Mouse (Mus musculus) c-Kit-negative CD71-positive TER-119-positive erythroid progenitor cells, embryonic 14.5 days (primary cell): ENCODE data around the gene Crhr2.

Source experiments
- DNase-seq: peaks from one replicate; pipeline ENCODE4 v3.0.0-alpha.2; 2013; ENCODE audit warnings: low read depth, low spot score

Crhr2 gene

GRCm38 (mm10) chr6:55132794-55133193 is at the start of gene Crhr2:
Gene Crhr2 (minus strand): TSS chr6:55133016.
- no peak for DNase-seq

DNA sequence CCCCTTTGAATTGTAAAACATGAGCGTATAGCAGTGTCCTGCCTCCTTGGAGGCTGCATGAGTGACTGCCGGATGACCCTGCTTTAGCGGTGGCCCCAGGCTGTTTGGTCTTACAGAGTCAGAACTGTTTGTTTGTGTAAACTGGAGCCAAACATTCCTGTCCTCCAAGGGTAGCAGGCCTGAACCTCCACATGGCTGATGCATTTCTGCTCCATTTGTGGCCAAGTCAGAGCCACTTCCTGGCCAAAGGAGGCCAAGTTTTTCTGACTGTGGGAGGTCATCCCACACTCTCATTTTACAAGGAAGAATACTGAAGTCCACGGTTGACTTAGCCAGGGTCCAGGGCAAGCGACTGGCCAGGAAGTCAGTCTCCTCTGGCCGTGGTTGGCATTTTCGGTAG is 46.7 kb upstream of the Crhr2 start:
- no peak for DNase-seq

GRCm38 (mm10) chr6:55177060-55177732 is 44.4 kb upstream of the Crhr2 start:
- no peak for DNase-seq

- DNase-seq: no peak
Measured at GRCm38 (mm10) chr6:55175892-55176291, 43.1 kb upstream of the Crhr2 start.

GRCm38 (mm10) chr6:55175456-55175855 is 42.6 kb upstream of the Crhr2 start:
- no peak for DNase-seq

- DNase-seq: no peak
Measured at GRCm38 (mm10) chr6:55174741-55175181, 41.9 kb upstream of the Crhr2 start, which contains the start of gene Inmt. Gene Inmt (minus strand): TSS chr6:55175043.

- DNase-seq: no peak
Measured at GRCm38 (mm10) chr6:55173941-55174349, 41.1 kb upstream of the Crhr2 start.

DNA sequence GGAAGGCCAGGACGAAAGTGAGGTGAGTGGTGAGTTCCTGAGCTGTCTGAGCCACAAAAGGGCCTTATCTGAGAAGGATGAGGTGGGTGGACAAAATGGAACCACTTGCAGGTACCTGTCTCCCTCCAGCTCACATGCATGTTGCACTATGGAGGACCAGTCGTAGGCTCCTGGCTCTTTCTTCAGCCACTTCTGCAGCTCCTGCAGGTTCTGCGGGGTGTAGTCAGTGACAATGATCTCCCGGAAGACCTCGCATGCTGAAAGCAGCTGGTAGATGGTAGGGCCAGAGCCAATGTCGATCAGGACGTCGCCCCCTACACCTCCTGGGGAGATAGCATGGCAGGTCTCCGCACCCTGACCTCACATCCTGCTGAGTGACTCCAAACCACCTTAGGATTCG is 40.4 kb upstream of the Crhr2 start:
- no peak for DNase-seq

DNA sequence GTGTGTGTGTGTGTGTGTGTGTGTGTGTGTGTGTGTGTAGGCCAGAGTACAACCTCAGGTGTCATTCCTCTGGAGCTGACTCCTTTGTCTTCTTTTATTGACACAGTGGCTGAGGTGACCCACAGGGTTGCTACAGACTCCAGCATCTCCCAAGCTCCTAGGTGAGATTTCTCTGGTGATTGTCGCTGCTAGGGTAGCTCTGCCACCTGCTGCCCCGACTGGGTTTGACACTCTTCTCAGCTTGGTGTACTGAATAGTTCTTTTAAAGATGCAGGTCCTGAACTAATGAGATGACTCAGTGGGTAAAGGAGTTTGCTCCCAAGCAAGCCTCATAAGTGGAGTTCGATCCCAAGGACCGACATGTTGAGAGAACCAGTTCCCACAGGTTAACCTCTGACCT is 38.8 kb upstream of the Crhr2 start:
- DNase-seq: no peak

DNA sequence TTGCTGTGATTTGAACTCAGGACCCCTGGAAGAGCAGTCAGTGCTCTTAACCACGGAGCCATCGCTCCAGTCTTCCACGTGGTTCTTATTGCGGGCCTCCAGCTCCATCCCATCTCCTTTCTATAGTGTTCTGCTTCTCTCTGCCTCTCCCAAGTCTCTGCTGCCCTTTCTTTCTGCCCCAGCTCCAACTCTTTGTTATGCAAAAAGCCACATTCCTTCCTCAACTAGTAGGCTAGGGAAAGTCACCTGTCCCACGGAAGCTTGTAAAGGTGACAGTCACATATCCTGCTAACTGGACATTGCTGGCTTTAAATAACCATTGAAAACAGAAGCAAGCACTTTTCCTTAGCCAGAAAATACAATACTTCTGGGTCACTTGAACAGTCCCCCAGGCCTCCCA is 37.0 kb upstream of the Crhr2 start:
- no peak for DNase-seq

- DNase-seq: peak; percentile 55
Measured at GRCm38 (mm10) chr6:55166777-55167463, 34.1 kb upstream of the Crhr2 start.

DNA sequence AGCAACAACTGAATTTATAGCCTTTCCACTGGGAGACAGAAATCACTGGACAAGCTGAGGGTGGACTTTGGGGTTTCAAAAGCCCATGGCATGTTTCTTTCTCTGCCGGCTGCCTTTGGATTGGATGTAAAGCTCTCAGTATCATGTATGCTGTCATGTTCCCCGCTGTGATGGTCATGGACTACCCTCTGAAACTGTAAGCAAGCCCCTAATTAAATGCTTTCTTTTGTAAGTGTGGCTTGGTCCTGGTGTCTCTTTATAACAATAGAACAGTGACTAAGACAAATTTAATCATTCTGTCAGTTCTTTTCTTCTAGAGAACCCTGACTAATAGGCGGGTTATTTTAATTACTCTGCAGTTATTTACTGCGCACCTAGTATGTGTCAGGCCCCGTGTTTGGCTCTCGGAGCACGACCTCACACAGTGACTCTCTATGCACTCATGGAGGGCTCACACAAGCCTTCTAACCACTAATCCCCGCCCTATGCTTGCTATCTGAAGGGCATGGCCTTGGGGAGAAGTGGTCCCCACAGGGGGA is 30.3 kb upstream of the Crhr2 start:
- no peak for DNase-seq

DNA sequence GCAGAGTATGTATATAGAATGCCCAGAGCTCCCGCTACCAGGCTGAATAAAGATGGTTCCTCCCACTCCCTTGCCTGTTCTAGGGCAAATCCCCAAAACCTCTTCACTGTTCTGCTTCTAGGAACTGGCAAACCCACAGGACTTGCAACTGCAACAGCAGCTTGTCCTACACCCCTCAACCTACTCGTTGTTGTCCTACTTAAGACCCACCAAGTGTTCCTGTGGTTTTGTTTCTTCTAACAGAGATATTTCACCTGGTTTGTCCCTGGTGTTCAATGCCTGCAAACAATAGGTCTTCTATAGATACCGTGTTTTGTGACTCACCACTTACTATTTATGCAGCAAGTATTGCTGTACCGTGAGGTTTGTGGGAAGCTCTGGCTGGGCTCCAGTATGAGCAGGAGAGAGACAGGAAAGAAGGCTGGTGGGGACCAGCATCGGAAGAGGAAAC is 28.5 kb upstream of the Crhr2 start:
- DNase-seq: no peak

GRCm38 (mm10) chr6:55159256-55159655 is 26.4 kb upstream of the Crhr2 start:
- no peak for DNase-seq

DNA sequence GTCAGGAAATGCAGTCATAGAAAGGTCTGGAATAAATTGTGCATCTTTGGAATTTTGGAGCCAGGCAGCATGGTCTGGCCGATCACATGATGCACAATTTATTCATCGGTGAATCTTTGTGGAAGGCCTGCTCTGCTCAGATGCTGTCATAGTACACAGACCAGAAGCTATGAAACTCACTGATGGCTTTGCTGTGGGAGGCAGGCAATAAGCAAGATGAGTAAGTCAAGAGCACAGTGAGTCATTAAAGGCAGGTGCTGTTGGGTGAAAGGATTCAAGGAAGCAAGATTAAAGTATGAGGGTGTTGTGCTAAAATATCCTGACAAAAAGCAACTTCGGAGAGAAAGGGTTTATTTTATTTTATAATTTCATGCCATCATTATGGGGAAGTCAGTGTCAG is 19.4 kb upstream of the Crhr2 start:
- no peak for DNase-seq

DNA sequence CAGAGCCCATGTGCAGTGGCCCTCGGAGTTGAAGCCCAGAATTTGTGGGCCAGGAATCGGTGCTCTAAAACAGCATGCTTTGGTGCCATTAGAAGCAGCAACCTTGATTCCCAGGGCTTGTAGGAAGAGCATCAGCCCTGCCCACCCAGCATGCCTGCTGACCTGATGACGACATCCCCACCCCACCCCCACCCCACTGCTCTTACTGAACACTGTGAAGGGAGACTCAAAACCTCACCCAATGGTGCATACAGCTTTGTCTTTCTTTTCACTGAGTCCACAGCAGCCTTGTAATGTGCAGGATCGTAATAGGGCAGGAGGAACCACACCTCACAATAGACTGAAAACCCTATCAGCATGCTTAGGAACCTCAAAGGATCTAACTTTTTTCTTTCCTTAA is 13.3 kb upstream of the Crhr2 start:
- no peak for DNase-seq

- DNase-seq: no peak
Measured at GRCm38 (mm10) chr6:55145285-55145684, 12.5 kb upstream of the Crhr2 start.

GRCm38 (mm10) chr6:55138343-55138742 is 5.5 kb upstream of the Crhr2 start:
- DNase-seq: no peak

- DNase-seq: no peak
Measured at GRCm38 (mm10) chr6:55133425-55133824, 609 bp upstream of the Crhr2 start.

DNA sequence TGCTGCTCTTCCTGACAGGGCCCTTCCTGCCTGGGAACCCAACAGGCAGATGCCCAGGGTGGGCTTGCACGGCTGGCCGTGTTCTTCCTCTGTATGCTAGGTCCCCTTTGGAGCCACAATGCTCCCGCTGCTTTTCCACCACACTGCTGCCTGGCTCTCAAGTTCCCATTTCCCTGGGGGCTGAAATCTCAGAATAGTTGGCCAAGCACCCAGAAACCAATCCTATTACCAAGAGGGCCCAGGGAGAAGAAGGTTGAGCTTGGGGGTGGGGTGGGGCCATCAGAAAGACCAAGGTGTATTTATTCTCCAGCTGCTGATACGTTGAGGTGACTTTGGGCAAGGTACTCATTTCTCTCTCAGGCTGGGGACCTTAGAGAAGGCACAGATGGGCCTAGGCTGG is 1.5 kb downstream of the Crhr2 start:
- no peak for DNase-seq

DNA sequence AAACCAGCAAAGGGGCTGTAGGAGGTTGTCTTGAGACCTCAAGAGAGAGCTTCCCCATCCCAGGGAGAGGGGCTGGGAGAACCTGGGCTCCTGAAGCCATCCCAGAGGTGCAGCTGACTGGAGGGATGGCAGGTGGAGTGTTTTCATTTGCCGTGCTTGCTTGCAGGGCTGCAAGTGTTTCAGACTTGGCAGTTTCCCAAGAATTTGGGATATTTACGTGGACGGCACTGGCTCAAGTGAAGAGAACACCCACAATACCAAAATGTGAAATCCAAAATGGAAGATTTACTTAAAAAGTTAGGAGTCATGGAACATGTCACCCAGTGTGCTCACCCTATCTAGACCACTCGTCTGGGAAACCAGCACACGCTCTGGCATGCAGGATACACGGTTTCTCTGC is 2.2 kb downstream of the Crhr2 start:
- DNase-seq: no peak

DNA sequence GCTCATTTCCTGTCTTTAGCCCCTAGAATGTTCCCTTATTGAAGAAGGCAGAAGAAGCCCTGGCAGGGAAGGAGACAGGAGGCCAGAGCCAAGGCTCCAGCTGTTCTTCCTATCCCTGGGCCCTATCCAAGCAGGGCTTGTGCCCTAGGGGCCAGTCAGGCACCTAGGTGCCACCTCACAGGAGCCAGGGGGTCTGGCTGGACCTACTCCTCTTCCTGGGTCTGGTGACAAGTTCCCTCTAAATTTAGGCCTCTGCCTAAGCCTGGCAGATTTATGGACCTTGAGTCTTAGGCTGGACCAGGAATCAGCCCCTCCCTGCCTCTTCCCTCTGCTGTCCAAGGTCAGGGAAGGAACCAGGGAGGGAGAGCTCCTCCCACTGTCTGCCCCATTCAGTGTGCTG is 4.4 kb downstream of the Crhr2 start:
- no peak for DNase-seq

DNA sequence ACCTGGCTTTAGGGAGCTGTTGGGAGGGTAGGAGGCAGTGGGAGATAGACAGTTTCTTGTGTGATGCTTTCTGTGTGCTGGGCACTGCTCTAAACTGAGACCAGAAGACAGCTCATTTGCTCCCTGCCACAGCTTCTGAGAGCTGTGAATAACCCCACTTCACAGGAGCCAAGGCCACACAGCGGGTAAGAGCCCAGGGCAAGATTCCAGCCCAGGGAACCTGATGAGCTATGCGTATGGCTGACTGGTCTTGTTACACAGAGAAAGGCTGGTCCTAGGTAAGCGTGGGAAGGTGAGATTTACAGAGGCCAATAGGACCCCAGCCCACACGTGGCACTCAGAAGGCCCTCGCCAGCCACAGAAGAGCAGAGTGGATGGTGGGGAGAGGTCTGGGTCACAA is 6.2 kb downstream of the Crhr2 start:
- no peak for DNase-seq
